Mouse (Mus musculus) embryonic facial prominence, embryonic 10.5 days (tissue): ENCODE data around the gene Erf. TPM values are rescaled to one million over a fixed set of nuclear protein-coding genes. Genes with fewer than 3 reads are reported as not detected.

Experiments used
- DNase-seq: peaks from one replicate; pipeline ENCODE4 v3.0.0-alpha.2; 2017; ENCODE audit warnings: low spot score
- H3K27ac ChIP-seq: fragments of 300-500 bp; sonication (generic); replicated peaks from 2 replicates; pipeline ENCODE4 v1.5.1; 2016; ENCODE audit warnings: mild to moderate bottlenecking
- H3K27me3 ChIP-seq: fragments of 300-500 bp; sonication (generic); replicated peaks from 2 replicates; pipeline ENCODE4 v1.6.1; 2016; ENCODE audit warnings: low read depth, mild to moderate bottlenecking; ENCODE audit not compliant: poor library complexity, severe bottlenecking
- H3K36me3 ChIP-seq: fragments of 300-500 bp; sonication (generic); replicated peaks from 2 replicates; pipeline ENCODE4 v1.6.1; 2016; ENCODE audit warnings: mild to moderate bottlenecking, moderate library complexity
- H3K4me1 ChIP-seq: fragments of 300-500 bp; sonication (generic); 2 replicates; pipeline ENCODE4 v1.6.1; 2016
- H3K4me3 ChIP-seq: fragments of 300-500 bp; sonication (generic); 2 replicates; pipeline ENCODE4 v1.5.1; 2016; ENCODE audit warnings: mild to moderate bottlenecking, moderate library complexity
- H3K9me3 ChIP-seq: fragments of 300-500 bp; sonication (generic); 2 replicates; pipeline ENCODE4 v1.6.1; 2016; ENCODE audit warnings: mild to moderate bottlenecking
- WGBS: fragments of 180-500 bp; shearing (Covaris S2); methylation state at CpG from one replicate; pipeline ENCODE4 v1.1.7; 2016; 5-methylcytosine and 5-hydroxymethylcytosine counted together
- polyA plus RNA-seq: library from polyadenylated mRNA; unstranded; fragments of >200 nt; fragmentation: Nextera tagmentation; extraction: Ambion mirVana; gene quantifications from 2 replicates; pipeline ENCODE4 v1.2.1, GENCODE M21; 2016

Erf gene
- polyA plus RNA-seq, 1 experiment from 2014 or later: 10.9 TPM

GRCm38 (mm10) chr7:25249314-25250140 is 1.0 kb downstream of the Erf start:
- H3K27me3 ChIP-seq: no peaks in the 10 kb centered on the region
- H3K4me3 ChIP-seq: peak overlapping the region; percentile 98
- H3K9me3 ChIP-seq: no peaks in the 10 kb centered on the region
- DNase-seq: peak; percentile 94
- WGBS: 1% methylated on average over 72 of the region's 73 CpGs
- H3K4me1 ChIP-seq: peaks cover 56% of the 10 kb centered on the region
- peaks cover 33% of the 10 kb centered on the region for H3K36me3 ChIP-seq
- H3K27ac ChIP-seq: peak overlapping the region; percentile 97

- no peak for DNase-seq
- Histone ChIP-seq H3K4me3 (peak overlapping the region; percentile 98), H3K4me1 (peaks cover 59% of the 10 kb centered on the region), H3K27ac (peak overlapping the region; percentile 97), H3K27me3 (no peaks in the 10 kb centered on the region), H3K36me3 (peaks cover 40% of the 10 kb centered on the region), H3K9me3 (no peaks in the 10 kb centered on the region)
- under 1% methylated on average over 25 of the region's 25 CpGs for WGBS
These were observed 1.7 kb downstream of the Erf start for GRCm38 (mm10) chr7:25248846-25249313.

- peaks cover 63% of the 10 kb centered on the region for H3K4me1 ChIP-seq
- peak; percentile 63 for DNase-seq
- 1% methylated on average over 18 of the region's 18 CpGs for WGBS
These were observed 2.4 kb downstream of the Erf start for GRCm38 (mm10) chr7:25248018-25248647.

GRCm38 (mm10) chr7:25247498-25247897 is 3.1 kb downstream of the Erf start:
- WGBS: 25% methylated on average over 3 of the region's 3 CpGs
- H3K27me3 ChIP-seq: no peaks in the 10 kb centered on the region
- peaks cover 63% of the 10 kb centered on the region for H3K4me1 ChIP-seq
- no peak for DNase-seq
- H3K27ac ChIP-seq: peak overlapping the region; percentile 97
- peak overlapping the region; percentile 98 for H3K4me3 ChIP-seq
- H3K36me3 ChIP-seq: peaks cover 53% of the 10 kb centered on the region
- no peaks in the 10 kb centered on the region for H3K9me3 ChIP-seq

More at GRCm38 (mm10) chr7:25248018-25248647, 2.4 kb downstream of the Erf start:
- Histone ChIP-seq H3K4me3 (peak overlapping the region; percentile 98), H3K9me3 (no peaks in the 10 kb centered on the region), H3K27ac (peak overlapping the region; percentile 97), H3K36me3 (peaks cover 47% of the 10 kb centered on the region), H3K27me3 (no peaks in the 10 kb centered on the region)

- Histone ChIP-seq H3K4me1 (peaks cover 58% of the 10 kb centered on the region), H3K36me3 (peaks cover 61% of the 10 kb centered on the region)
These were observed 3.8 kb downstream of the Erf start for GRCm38 (mm10) chr7:25246759-25247137.

GRCm38 (mm10) chr7:25246079-25246758 is 4.3 kb downstream of the Erf start:
- no peaks in the 10 kb centered on the region for H3K9me3 ChIP-seq
- 71% methylated on average over 20 of the region's 20 CpGs for WGBS
- H3K36me3 ChIP-seq: peaks cover 65% of the 10 kb centered on the region
- H3K4me1 ChIP-seq: peaks cover 54% of the 10 kb centered on the region
- DNase-seq: no peak
- H3K4me3 ChIP-seq: peak overlapping the region; percentile 98
- no peaks in the 10 kb centered on the region for H3K27me3 ChIP-seq
- peak overlapping the region; percentile 97 for H3K27ac ChIP-seq

More at GRCm38 (mm10) chr7:25246759-25247137, 3.8 kb downstream of the Erf start:
- Histone ChIP-seq H3K4me3 (peak overlapping the region; percentile 98), H3K9me3 (no peaks in the 10 kb centered on the region), H3K27ac (peak overlapping the region; percentile 97), H3K27me3 (no peaks in the 10 kb centered on the region)
- 75% methylated on average over 4 of the region's 4 CpGs for WGBS
- no peak for DNase-seq

GRCm38 (mm10) chr7:25244562-25245369 is 5.8 kb downstream of the Erf start:
- H3K27ac ChIP-seq: no peak overlapping the region
- DNase-seq: no peak
- peaks cover 52% of the 10 kb centered on the region for H3K4me1 ChIP-seq

GRCm38 (mm10) chr7:25243361-25243760 is 7.2 kb downstream of the Erf start:
- H3K4me1 ChIP-seq: peaks cover 57% of the 10 kb centered on the region
- H3K9me3 ChIP-seq: no peaks in the 10 kb centered on the region
- 93% methylated on average over 4 of the region's 4 CpGs for WGBS
- H3K36me3 ChIP-seq: peaks cover 75% of the 10 kb centered on the region
- DNase-seq: no peak
- no peak overlapping the region for H3K27ac ChIP-seq
- H3K4me3 ChIP-seq: peak overlapping the region; percentile 25; the same call in 1 of the 2 replicates
- no peaks in the 10 kb centered on the region for H3K27me3 ChIP-seq

More at GRCm38 (mm10) chr7:25244562-25245369, 5.8 kb downstream of the Erf start:
- peak overlapping the region; percentile 16; the same call in 1 of the 2 replicates for H3K4me3 ChIP-seq
- peaks cover 75% of the 10 kb centered on the region for H3K36me3 ChIP-seq
- H3K9me3 ChIP-seq: no peaks in the 10 kb centered on the region
- WGBS: 91% methylated on average over 30 of the region's 30 CpGs
- H3K27me3 ChIP-seq: no peaks in the 10 kb centered on the region

GRCm38 (mm10) chr7:25241062-25241461 is 9.5 kb downstream of the Erf start:
- 37% methylated on average over 2 of the region's 2 CpGs for WGBS
- Histone ChIP-seq H3K36me3 (peaks cover 57% of the 10 kb centered on the region), H3K27me3 (no peaks in the 10 kb centered on the region), H3K27ac (no peak overlapping the region), H3K4me1 (peaks cover 44% of the 10 kb centered on the region), H3K9me3 (no peaks in the 10 kb centered on the region), H3K4me3 (no peak overlapping the region)
- peak; percentile 53 for DNase-seq

- no peaks in the 10 kb centered on the region for H3K9me3 ChIP-seq
- DNase-seq: no peak
- H3K4me1 ChIP-seq: peaks cover 44% of the 10 kb centered on the region
- 71% methylated on average over 7 of the region's 7 CpGs for WGBS
- peaks cover 54% of the 10 kb centered on the region for H3K36me3 ChIP-seq
- H3K27ac ChIP-seq: no peak overlapping the region
- H3K27me3 ChIP-seq: no peaks in the 10 kb centered on the region
- H3K4me3 ChIP-seq: no peak overlapping the region
These were observed 9.9 kb downstream of the Erf start for GRCm38 (mm10) chr7:25240631-25241030.

GRCm38 (mm10) chr7:25238829-25239623 is 11.5 kb downstream of the Erf start:
- H3K27ac ChIP-seq: peak overlapping the region; percentile 97
- 4% methylated on average over 30 of the region's 30 CpGs for WGBS
- no peaks in the 10 kb centered on the region for H3K9me3 ChIP-seq
- H3K36me3 ChIP-seq: peaks cover 54% of the 10 kb centered on the region
- DNase-seq: peak; percentile 84
- no peaks in the 10 kb centered on the region for H3K27me3 ChIP-seq
- peak overlapping the region; percentile 98 for H3K4me3 ChIP-seq
- H3K4me1 ChIP-seq: peaks cover 47% of the 10 kb centered on the region
